Mouse (Mus musculus) layer of hippocampus, postnatal 10 days (tissue): Measurements from ENCODE around the gene Spz1. TPM values are rescaled to one million over a fixed set of nuclear protein-coding genes. Genes with fewer than 3 reads are reported as not detected.
"Not testable (repeated sequence)": the region's sequence is repeated elsewhere in the genome, so short reads cannot be mapped to it uniquely, and the experiment has no call there.

ENCODE experiments used
- DNase-seq, 2 experiments: peaks; one replicate each; pipeline ENCODE4 v3.0.0; 2021; ENCODE audit warnings: low spot score in 2 of 2
- long read RNA-seq: library from polyadenylated mRNA; stranded (forward); transcript quantifications from one replicate; pipeline ENCODE4 v2.0.0, GENCODE M21; 2023
- total RNA-seq, 2 experiments: library from RNA; stranded (reverse); gene quantifications; 2 replicates each; pipeline ENCODE4 v1.2.3; 2021

The Spz1 gene
- total RNA-seq: not detected
- long read RNA-seq: 0 reads

GRCm38 (mm10) chr13:92576072-92576471 is at the start of gene Spz1:
Gene Spz1, minus strand, starts transcription at chr13:92576172.
- no peak for DNase-seq

GRCm38 (mm10) chr13:92616459-92616858 is 40.5 kb upstream of the Spz1 start:
- DNase-seq: no peak

GRCm38 (mm10) chr13:92615201-92615600 is 39.2 kb upstream of the Spz1 start:
- DNase-seq: no peak

GRCm38 (mm10) chr13:92613094-92613493 is 37.1 kb upstream of the Spz1 start:
- no peak for DNase-seq

GRCm38 (mm10) chr13:92611917-92612316 is 35.9 kb upstream of the Spz1 start:
- no peak for DNase-seq

GRCm38 (mm10) chr13:92611254-92611784 is 35.3 kb upstream of the Spz1 start:
- DNase-seq: no peak

GRCm38 (mm10) chr13:92610311-92611221 is 34.6 kb upstream of the Spz1 start, which contains the start of gene Serinc5:
Gene Serinc5, plus strand, starts transcription at chr13:92611091.
- DNase-seq: peak; percentile 98 to 99

GRCm38 (mm10) chr13:92609486-92610310 is 33.7 kb upstream of the Spz1 start:
- DNase-seq: no peak

GRCm38 (mm10) chr13:92605306-92605705 is 29.3 kb upstream of the Spz1 start:
- DNase-seq: not testable (repeated sequence)

- no peak for DNase-seq
Observed at GRCm38 (mm10) chr13:92595424-92595823, 19.5 kb upstream of the Spz1 start.

GRCm38 (mm10) chr13:92594907-92595306 is 18.9 kb upstream of the Spz1 start:
- no peak for DNase-seq

GRCm38 (mm10) chr13:92594481-92594880 is 18.5 kb upstream of the Spz1 start:
- no peak for DNase-seq

GRCm38 (mm10) chr13:92593731-92594396 is 17.9 kb upstream of the Spz1 start:
- DNase-seq: no peak

GRCm38 (mm10) chr13:92592786-92593635 is 17.0 kb upstream of the Spz1 start:
- no peak for DNase-seq

GRCm38 (mm10) chr13:92592268-92592785 is 16.4 kb upstream of the Spz1 start:
- no peak for DNase-seq

- no peak for DNase-seq
Observed at GRCm38 (mm10) chr13:92591225-92591624, 15.3 kb upstream of the Spz1 start.

GRCm38 (mm10) chr13:92589255-92589654 is 13.3 kb upstream of the Spz1 start:
- no peak for DNase-seq

- no peak for DNase-seq
Observed at GRCm38 (mm10) chr13:92588704-92589103, 12.7 kb upstream of the Spz1 start.

GRCm38 (mm10) chr13:92584094-92584717 is 8.2 kb upstream of the Spz1 start:
- DNase-seq: no peak
